Mouse (Mus musculus) forebrain, embryonic 11.5 days (tissue): ENCODE results near the gene Klrb1a. TPM values are rescaled to one million over a fixed set of nuclear protein-coding genes. Genes with fewer than 3 reads are reported as not detected.

Source experiments
- ATAC-seq: fragments of 200-750 bp; cut with Nextera tagmentation; replicated peaks from 2 replicates; pipeline ENCODE4 v1.8.0; 2017; ENCODE audit warnings: moderate TSS enrichment; ENCODE audit not compliant: low FRiP score
- DNase-seq: peaks from one replicate; pipeline ENCODE4 v3.0.0-alpha.2; 2017; ENCODE audit warnings: low spot score
- H3K27ac ChIP-seq: fragments of 300-500 bp; sonication (generic); 2 replicates; pipeline ENCODE4 v1.5.1; 2014; ENCODE audit warnings: low read depth, low read length
- H3K27me3 ChIP-seq: fragments of 300-500 bp; sonication (generic); 2 replicates; pipeline ENCODE4 v1.6.1; 2014; ENCODE audit warnings: mild to moderate bottlenecking, low read length, mixed read lengths; ENCODE audit not compliant: control insufficient read depth, insufficient read depth
- H3K36me3 ChIP-seq: fragments of 300-500 bp; sonication (generic); 2 replicates; pipeline ENCODE4 v1.6.1; 2014; ENCODE audit warnings: mild to moderate bottlenecking, low read length, moderate library complexity, mixed read lengths; ENCODE audit not compliant: control insufficient read depth, insufficient read depth
- H3K4me1 ChIP-seq: fragments of 300-500 bp; sonication (generic); replicated peaks from 2 replicates; pipeline ENCODE4 v1.6.1; 2014; ENCODE audit warnings: low read length, mixed read lengths; ENCODE audit not compliant: control insufficient read depth, insufficient read depth
- H3K4me2 ChIP-seq: fragments of 300-500 bp; sonication (generic); 2 replicates; pipeline ENCODE4 v1.6.1; 2014; ENCODE audit warnings: low read depth, mild to moderate bottlenecking, low read length, moderate library complexity, mixed read lengths; ENCODE audit not compliant: severe bottlenecking
- H3K4me3 ChIP-seq: fragments of 300-500 bp; sonication (generic); 2 replicates; pipeline ENCODE4 v1.5.1; 2014; ENCODE audit warnings: low read depth, low read length
- H3K9ac ChIP-seq: fragments of 300-500 bp; sonication (generic); 2 replicates; pipeline ENCODE4 v1.6.1; 2014; ENCODE audit warnings: low read length
- H3K9me3 ChIP-seq: fragments of 300-500 bp; sonication (generic); 2 replicates; pipeline ENCODE4 v1.6.1; 2016; ENCODE audit warnings: low read length, mixed read lengths; ENCODE audit not compliant: control insufficient read depth
- WGBS: fragments of 180-500 bp; shearing (Covaris S2); extraction: QIAGEN DNeasy Blood & Tissue Kit; methylation state at CpG from one replicate; pipeline ENCODE4 v1.1.7; 2014; 5-methylcytosine and 5-hydroxymethylcytosine counted together
- polyA plus RNA-seq: library from polyadenylated mRNA; unstranded; fragments of >200 nt; fragmentation: Nextera tagmentation; extraction: Ambion mirVana; gene quantifications from 2 replicates; pipeline ENCODE4 v1.2.1, GENCODE M21; 2014

The Klrb1a gene
- polyA plus RNA-seq, 1 experiment from 2014 or later, result not detected

- WGBS, result 87% methylated on average over 9 of the region's 9 CpGs
- H3K9ac ChIP-seq, result no peak overlapping the region
- H3K36me3 ChIP-seq, result no peaks in the 10 kb centered on the region
- H3K4me3 ChIP-seq, result no peak overlapping the region
- H3K4me1 ChIP-seq, result no peaks in the 10 kb centered on the region
- no peaks in the 10 kb centered on the region for H3K9me3 ChIP-seq
- no peaks in the 10 kb centered on the region for H3K27me3 ChIP-seq
- no peak for ATAC-seq
- no peak overlapping the region for H3K27ac ChIP-seq
- no peak overlapping the region for H3K4me2 ChIP-seq
- DNase-seq, result no peak
These were observed 28.7 kb downstream of the Klrb1a start for GRCm38 (mm10) chr6:128594651-128595050.

- DNase-seq (no peak), ATAC-seq (no peak)
- Histone ChIP-seq H3K9me3 (no peaks in the 10 kb centered on the region), H3K27me3 (no peaks in the 10 kb centered on the region), H3K4me3 (no peak overlapping the region), H3K27ac (no peak overlapping the region), H3K4me1 (no peaks in the 10 kb centered on the region), H3K36me3 (no peaks in the 10 kb centered on the region), H3K9ac (no peak overlapping the region), H3K4me2 (no peak overlapping the region)
- 50% methylated on average over 4 of the region's 4 CpGs for WGBS
These were observed 33.9 kb downstream of the Klrb1a start for GRCm38 (mm10) chr6:128589426-128589825.

GRCm38 (mm10) chr6:128587619-128588018, 35.7 kb downstream of the Klrb1a start:
- H3K4me1 ChIP-seq, result no peaks in the 10 kb centered on the region
- no peak overlapping the region for H3K27ac ChIP-seq
- no peak overlapping the region for H3K4me3 ChIP-seq
- no peaks in the 10 kb centered on the region for H3K36me3 ChIP-seq
- WGBS, result 87% methylated on average over 6 of the region's 6 CpGs
- ATAC-seq, result no peak
- no peak for DNase-seq
- H3K27me3 ChIP-seq, result no peaks in the 10 kb centered on the region
- no peaks in the 10 kb centered on the region for H3K9me3 ChIP-seq
- no peak overlapping the region for H3K4me2 ChIP-seq
- no peak overlapping the region for H3K9ac ChIP-seq

DNA sequence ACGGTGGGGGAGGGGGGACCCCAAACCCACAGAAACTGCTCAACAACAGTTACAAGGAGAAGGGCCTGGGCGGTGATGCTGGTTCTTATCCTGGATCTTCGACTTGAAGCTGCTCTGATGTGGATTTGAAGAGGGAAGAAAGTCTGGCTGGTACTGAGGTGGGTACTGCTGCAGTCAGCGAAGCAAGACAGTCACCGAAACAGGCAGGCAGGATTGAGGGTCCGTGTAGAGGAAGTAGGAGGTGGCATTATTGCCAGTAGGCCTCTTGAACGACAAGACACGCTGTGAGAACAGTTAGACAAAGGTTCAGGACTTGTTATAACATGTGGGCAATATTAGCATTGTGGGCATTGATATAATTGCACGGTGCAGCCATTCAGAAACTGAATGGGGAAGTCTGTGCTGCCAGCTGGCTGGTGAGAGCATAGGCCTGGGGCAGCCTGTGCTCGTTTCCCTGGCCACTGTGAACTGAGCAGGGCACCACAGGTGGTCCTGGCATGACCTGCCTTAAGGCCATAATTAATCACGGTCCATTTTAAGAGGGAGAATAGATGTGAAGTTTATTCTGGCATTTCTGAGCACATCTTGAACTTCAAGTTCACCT, 37.6 kb downstream of the Klrb1a start:
- Histone ChIP-seq H3K36me3 (no peaks in the 10 kb centered on the region), H3K9me3 (no peaks in the 10 kb centered on the region), H3K27ac (no peak overlapping the region), H3K4me3 (no peak overlapping the region), H3K4me2 (no peak overlapping the region), H3K4me1 (no peaks in the 10 kb centered on the region), H3K27me3 (no peaks in the 10 kb centered on the region), H3K9ac (no peak overlapping the region)
- DNase-seq (no peak), ATAC-seq (peak; percentile 60; the same call in 1 of the 2 replicates)
- WGBS, result 68% methylated on average over 11 of the region's 11 CpGs

DNA sequence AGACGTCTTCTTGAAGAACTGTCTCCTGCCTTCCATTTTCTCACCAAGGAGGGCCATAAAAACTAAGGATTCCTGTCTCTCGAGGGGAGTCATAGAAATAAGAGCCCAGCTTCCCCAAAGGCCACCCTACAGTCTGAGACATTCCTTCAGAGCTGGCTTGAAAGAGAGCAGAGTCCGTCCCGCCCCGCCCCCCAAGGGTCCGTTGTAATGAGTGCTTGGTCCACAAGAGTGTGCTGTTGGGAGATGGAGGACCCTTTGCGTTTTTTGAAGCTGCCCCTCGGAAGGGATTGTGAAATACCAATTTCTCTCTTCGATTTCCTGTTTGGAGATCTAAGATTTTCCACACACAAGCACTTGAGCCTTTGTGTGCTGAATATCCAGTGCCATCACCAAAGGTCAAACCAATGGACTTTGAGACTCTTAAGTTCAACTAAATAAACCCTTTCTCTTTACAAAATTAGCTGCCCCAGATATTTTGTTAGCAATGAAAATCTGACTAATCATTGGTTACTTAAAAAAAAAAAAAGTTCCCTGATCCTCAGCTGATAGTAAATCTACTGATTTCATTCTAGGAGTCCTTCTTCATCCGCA, 39.2 kb downstream of the Klrb1a start:
- ATAC-seq, result no peak
- H3K9me3 ChIP-seq, result no peaks in the 10 kb centered on the region
- no peak overlapping the region for H3K9ac ChIP-seq
- peak; percentile 75 for DNase-seq
- H3K4me1 ChIP-seq, result no peaks in the 10 kb centered on the region
- WGBS, result 29% methylated on average over 10 of the region's 10 CpGs
- H3K4me3 ChIP-seq, result no peak overlapping the region
- no peak overlapping the region for H3K27ac ChIP-seq
- H3K36me3 ChIP-seq, result no peaks in the 10 kb centered on the region
- H3K4me2 ChIP-seq, result no peak overlapping the region
- no peaks in the 10 kb centered on the region for H3K27me3 ChIP-seq

- H3K9ac ChIP-seq, result no peak within 1 kb of the TSS
- no peak within 1 kb of the TSS for H3K27ac ChIP-seq
- H3K4me3 ChIP-seq, result no peak within 1 kb of the TSS
- H3K27me3 ChIP-seq, result no peaks in the 10 kb centered on the region
- H3K4me1 ChIP-seq, result no peaks in the 10 kb centered on the region
- no peaks in the 10 kb centered on the region for H3K9me3 ChIP-seq
- WGBS, result 82% methylated on average over 11 of the region's 11 CpGs
- H3K4me2 ChIP-seq, result no peak within 1 kb of the TSS
- DNase-seq (no peak), ATAC-seq (no peak)
- H3K36me3 ChIP-seq, result no peaks in the 10 kb centered on the region
These were observed 41.8 kb downstream of the Klrb1a start, which contains the start of gene A2ml1 for GRCm38 (mm10) chr6:128581508-128581907. Gene A2ml1, minus strand, starts transcription at chr6:128581608.

DNA sequence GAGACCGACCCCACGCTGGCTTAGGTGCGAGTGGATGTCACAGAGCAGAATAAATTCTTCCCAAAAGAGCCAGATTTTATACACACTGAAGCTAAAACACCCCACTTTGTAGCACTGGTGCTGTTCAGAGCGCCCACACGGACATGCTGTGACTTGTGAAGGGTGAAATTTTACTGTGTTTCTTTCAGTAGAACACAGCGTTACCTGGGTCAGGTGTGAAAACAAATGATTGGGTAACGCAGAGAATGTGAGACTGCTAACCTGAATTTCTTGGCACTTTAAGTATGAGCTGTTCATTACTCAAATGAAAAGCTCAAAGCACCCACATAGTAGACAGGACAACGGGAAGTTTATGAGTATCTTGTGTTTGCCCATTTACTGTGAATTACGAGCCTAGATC, 46.0 kb downstream of the Klrb1a start:
- Histone ChIP-seq H3K4me2 (no peak overlapping the region), H3K9me3 (no peaks in the 10 kb centered on the region), H3K36me3 (no peaks in the 10 kb centered on the region), H3K27me3 (no peaks in the 10 kb centered on the region), H3K9ac (no peak overlapping the region), H3K4me1 (no peaks in the 10 kb centered on the region), H3K27ac (no peak overlapping the region), H3K4me3 (no peak overlapping the region)
- ATAC-seq, result no peak
- 84% methylated on average over 9 of the region's 9 CpGs for WGBS
- DNase-seq, result no peak

DNA sequence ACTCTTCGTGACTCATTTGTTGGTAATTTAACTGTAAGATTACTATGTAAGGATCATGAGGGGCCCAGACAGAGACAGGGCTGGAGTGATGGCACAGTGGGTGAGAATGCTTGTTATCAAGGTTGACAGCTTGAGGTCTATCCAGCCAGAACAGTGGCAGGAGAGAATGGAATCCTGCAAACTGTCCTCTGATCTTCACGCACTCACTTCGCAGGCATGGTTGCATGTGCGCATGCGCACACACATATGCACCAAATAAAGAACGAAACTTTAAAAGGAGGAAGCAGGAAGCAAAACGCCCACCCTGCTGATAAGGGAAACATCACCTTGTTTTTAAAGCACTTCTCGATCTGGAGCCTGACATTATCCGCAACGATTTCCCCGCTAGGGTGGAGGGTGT, 56.7 kb downstream of the Klrb1a start:
- WGBS, result 95% methylated on average over 11 of the region's 11 CpGs
- H3K27me3 ChIP-seq, result no peaks in the 10 kb centered on the region
- H3K4me2 ChIP-seq, result no peak overlapping the region
- H3K4me1 ChIP-seq, result no peaks in the 10 kb centered on the region
- no peak overlapping the region for H3K27ac ChIP-seq
- no peaks in the 10 kb centered on the region for H3K9me3 ChIP-seq
- ATAC-seq (no peak), DNase-seq (no peak)
- no peaks in the 10 kb centered on the region for H3K36me3 ChIP-seq
- no peak overlapping the region for H3K9ac ChIP-seq
- H3K4me3 ChIP-seq, result no peak overlapping the region
